ENCODE assay signal across 16 mouse cellular contexts in genomic region chr13:53753049-53753448, GRCm38 (mm10).
"Had no signal": no experiment of that assay in that cellular context is flagged by ENCODE, and none has a peak within 500 bp of the region (broad histone marks: within the 10 kb centered on the region; RNA-seq: fewer than 3 reads in every experiment).

No protein-coding gene starts in this region.

- H3K4me1 ChIP-seq: neural tube, embryonic 15.5 days; stomach, embryonic 15.5 days had no signal

- H3K4me3 ChIP-seq: neural tube, embryonic 13.5 days; neural tube, embryonic 15.5 days; stomach, embryonic 15.5 days had no signal

- H3K4me2 ChIP-seq: neural tube, embryonic 13.5 days; neural tube, embryonic 15.5 days; stomach, embryonic 15.5 days had no signal

- H3K36me3 ChIP-seq: neural tube, embryonic 13.5 days; neural tube, embryonic 15.5 days; stomach, embryonic 15.5 days had no signal

- H3K9me3 ChIP-seq: neural tube, embryonic 13.5 days; neural tube, embryonic 15.5 days; stomach, embryonic 15.5 days had no signal

- DNase-seq: retina, postnatal 1 day; right cerebral cortex, adult 18-20 months; right cerebral cortex, postnatal 14 days; right cerebral cortex, postnatal 25 days; right cerebral cortex, postnatal 4 days; spleen, adult 18-20 months; thymus, adult 18-20 months; thymus, adult 2 months; thymus, postnatal 14 days; thymus, postnatal 25 days; thymus, postnatal 36 days; thymus, postnatal 4 days had no signal

- H3K9ac ChIP-seq: neural tube, embryonic 13.5 days; neural tube, embryonic 15.5 days; stomach, embryonic 15.5 days had no signal

- H3K27ac ChIP-seq: neural tube, embryonic 13.5 days; neural tube, embryonic 15.5 days; stomach, embryonic 15.5 days; stomach, postnatal 0 days had no signal

- H3K27me3 ChIP-seq: neural tube, embryonic 13.5 days; neural tube, embryonic 15.5 days; stomach, embryonic 15.5 days had no signal
